Mouse (Mus musculus): ENCODE data around the gene Zfp953. TPM values are rescaled to one million over a fixed set of nuclear protein-coding genes. Genes with fewer than 3 reads are reported as not detected.

The Zfp953 gene
- polyA plus RNA-seq, 1 experiment = 0.06 TPM

- H3K36me3 ChIP-seq (ENCODE audit: control insufficient read depth, insufficient read depth, low read length) = no peaks in the 10 kb centered on the region; the same call in 1 of the 2 replicates
- no peaks in the 10 kb centered on the region for H3K27me3 ChIP-seq (ENCODE audit: control insufficient read depth, insufficient read depth, low read length)
- TF ChIP-seq POLR2A (IDR thresholded peaks at IDR 0.05; ENCODE audit: low read depth, low read length) (no peak), CTCF (IDR thresholded peaks at IDR 0.05; ENCODE audit: extremely low read depth, insufficient read length, insufficient replicate concordance, low read depth, low read length) (peak; percentile 55; the same call in 1 of the 2 replicates)
- peak within 1 kb of the TSS; percentile 45 for H3K27ac ChIP-seq (ENCODE audit: insufficient read depth, low read depth, low read length)
- 2% methylated on average over 17 of the region's 17 CpGs for WGBS
- peak within 1 kb of the TSS; percentile 66 for H3K4me3 ChIP-seq (ENCODE audit: low read depth, low read length)
- H3K4me1 ChIP-seq (ENCODE audit: control insufficient read depth, insufficient read depth, insufficient read length, low read length) = peaks cover 3% of the 10 kb centered on the region; the same call in 1 of the 2 replicates
Measured at GRCm38 (mm10) chr13:67332019-67332724, 28.2 kb downstream of the Zfp953 start, which contains the start of gene Zfp595. Gene Zfp595, minus strand, starts transcription at chr13:67332570.

DNA sequence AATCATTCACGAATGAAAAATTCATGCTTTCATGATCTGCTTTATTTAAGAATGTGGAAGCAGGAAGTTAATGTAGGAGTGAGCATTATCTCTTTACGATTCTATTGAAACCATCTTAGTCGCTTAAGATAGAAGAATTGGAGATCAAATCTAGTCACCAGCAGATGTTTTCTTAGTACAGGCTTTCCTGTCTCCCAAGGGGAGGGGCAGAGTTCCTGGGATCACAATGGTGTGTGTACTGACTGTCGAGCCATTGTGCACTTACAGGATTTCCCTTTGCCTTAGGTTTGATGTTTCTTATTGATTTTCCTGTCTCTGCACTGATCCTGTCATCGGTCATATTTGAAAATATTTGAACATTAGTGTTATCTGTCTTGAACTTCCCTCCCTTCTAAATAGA is 53.7 kb downstream of the Zfp953 start:
- 9% methylated on average over 5 of the region's 5 CpGs for WGBS
- TF ChIP-seq POLR2A (IDR thresholded peaks at IDR 0.05; ENCODE audit: low read depth, low read length) (no peak), CTCF (IDR thresholded peaks at IDR 0.05; ENCODE audit: extremely low read depth, insufficient read length, insufficient replicate concordance, low read depth, low read length) (no peak)
- no peak overlapping the region for H3K4me3 ChIP-seq (ENCODE audit: low read depth, low read length)
- H3K36me3 ChIP-seq (ENCODE audit: control insufficient read depth, insufficient read depth, low read length) = no peaks in the 10 kb centered on the region
- H3K27ac ChIP-seq (ENCODE audit: insufficient read depth, low read depth, low read length) = no peak overlapping the region
- no peaks in the 10 kb centered on the region for H3K4me1 ChIP-seq (ENCODE audit: control insufficient read depth, insufficient read depth, insufficient read length, low read length)
- H3K27me3 ChIP-seq (ENCODE audit: control insufficient read depth, insufficient read depth, low read length) = no peaks in the 10 kb centered on the region

- WGBS = 2% methylated on average over 16 of the region's 16 CpGs
- peak within 1 kb of the TSS; percentile 20 for H3K27ac ChIP-seq (ENCODE audit: insufficient read depth, low read depth, low read length)
- TF ChIP-seq CTCF (IDR thresholded peaks at IDR 0.05; ENCODE audit: extremely low read depth, insufficient read length, insufficient replicate concordance, low read depth, low read length) (peak; percentile 21; the same call in 1 of the 2 replicates), POLR2A (IDR thresholded peaks at IDR 0.05; ENCODE audit: low read depth, low read length) (peak; percentile 15; the same call in 1 of the 2 replicates)
- H3K4me3 ChIP-seq (ENCODE audit: low read depth, low read length) = peak within 1 kb of the TSS; percentile 85
- H3K27me3 ChIP-seq (ENCODE audit: control insufficient read depth, insufficient read depth, low read length) = no peaks in the 10 kb centered on the region
- H3K36me3 ChIP-seq (ENCODE audit: control insufficient read depth, insufficient read depth, low read length) = no peaks in the 10 kb centered on the region
- H3K4me1 ChIP-seq (ENCODE audit: control insufficient read depth, insufficient read depth, insufficient read length, low read length) = no peaks in the 10 kb centered on the region
Measured at GRCm38 (mm10) chr13:67305822-67306672, 54.4 kb downstream of the Zfp953 start, which contains the start of gene Zfp457. Gene Zfp457, minus strand, starts transcription at chr13:67306485.

Other genes with a start within 250 kb of the Zfp953 start
- 0.03 and 0.06 TPM in 2 replicates for gene Rslcan18, start 244.3 kb downstream of the Zfp953 start, polyA plus RNA-seq (2012; rRNA removed)
- 0.03 TPM in 2 replicates for gene Zfp759, start 238.9 kb downstream of the Zfp953 start, polyA plus RNA-seq (2012; rRNA removed)
- gene Rsl1, start 187.4 kb downstream of the Zfp953 start, polyA plus RNA-seq (2012; rRNA removed) = 0.10 and 0.33 TPM in 2 replicates
- 0.06 TPM in 1 of 2 replicates, not detected in the other for gene Zfp455, start 166.1 kb downstream of the Zfp953 start, polyA plus RNA-seq (2012; rRNA removed)
- gene Zfp458, start 82.1 kb downstream of the Zfp953 start, polyA plus RNA-seq (2012; rRNA removed) = 0.09 and 0.16 TPM in 2 replicates
- 0.22 and 0.27 TPM in 2 replicates for gene Zfp457, start 54.1 kb downstream of the Zfp953 start, polyA plus RNA-seq (2012; rRNA removed)
- 0.04 and 0.14 TPM in 2 replicates for gene Zfp595, start 28.0 kb downstream of the Zfp953 start, polyA plus RNA-seq (2012; rRNA removed)
- not detected in 2 replicates for gene Gm28044, start 69 bp downstream of the Zfp953 start, polyA plus RNA-seq (2012; rRNA removed)
- not detected in 2 replicates for gene Gm28041, start 15.1 kb upstream of the Zfp953 start, polyA plus RNA-seq (2012; rRNA removed)
- gene Zfp456, start 15.2 kb upstream of the Zfp953 start, polyA plus RNA-seq (2012; rRNA removed) = 0.04 and 0.11 TPM in 2 replicates
- gene Zfp429, start 39.2 kb upstream of the Zfp953 start, polyA plus RNA-seq (2012; rRNA removed) = 0.60 and 0.65 TPM in 2 replicates
- 0.08 and 0.11 TPM in 2 replicates for gene Zfp459, start 60.8 kb upstream of the Zfp953 start, polyA plus RNA-seq (2012; rRNA removed)
- gene Zfp874a, start 91.0 kb upstream of the Zfp953 start, polyA plus RNA-seq (2012; rRNA removed) = 0.08 and 0.58 TPM in 2 replicates
- gene Zfp874b, start 123.7 kb upstream of the Zfp953 start, polyA plus RNA-seq (2012; rRNA removed) = 0.33 and 0.46 TPM in 2 replicates
- 0.14 TPM in 1 of 2 replicates, not detected in the other for gene Zfp58, start 139.9 kb upstream of the Zfp953 start, polyA plus RNA-seq (2012; rRNA removed)
- gene Gm26965, start 165.5 kb upstream of the Zfp953 start, polyA plus RNA-seq (2012; rRNA removed) = not detected in 2 replicates
- gene Zfp87, start 165.6 kb upstream of the Zfp953 start, polyA plus RNA-seq (2012; rRNA removed) = 8.1 and 11.7 TPM in 2 replicates
- gene Zfp748, start 193.2 kb upstream of the Zfp953 start, polyA plus RNA-seq (2012; rRNA removed) = 1.2 TPM in 2 replicates
- 0.01 and 0.08 TPM in 2 replicates for gene Zfp729b, start 249.1 kb upstream of the Zfp953 start, polyA plus RNA-seq (2012; rRNA removed)